In genomic region chr11:20201661-20202101, GRCm38 (mm10) we compare ENCODE assay signal across 8 mouse cellular contexts. TPM values are rescaled to one million over a fixed set of nuclear protein-coding genes. Genes with fewer than 3 reads are reported as not detected.
DNase-seq lines count a peak whose midpoint lies in the region; ATAC-seq and TF ChIP-seq lines count a peak whose summit lies in the region.

No protein-coding gene starts in this region.

- H3K36me3 ChIP-seq in intestine, embryonic 16.5 days (ENCODE audit: control insufficient read depth, insufficient read depth, low read length): no peaks in the 10 kb centered on the region
- H3K36me3 ChIP-seq in liver, embryonic 12.5 days: no peaks in the 10 kb centered on the region
- H3K36me3 ChIP-seq in midbrain, postnatal 0 days (ENCODE audit: insufficient read depth, low read length): no peaks in the 10 kb centered on the region

- H3K9ac ChIP-seq in intestine, embryonic 16.5 days (ENCODE audit: low read depth, low read length): peak overlapping the region; percentile 100
- peak overlapping the region; percentile 99 for H3K9ac ChIP-seq in liver, embryonic 12.5 days
- H3K9ac ChIP-seq in midbrain, postnatal 0 days (replicated peaks; ENCODE audit: low read length, poor library complexity, severe bottlenecking): peak overlapping the region; percentile 99

- H3K9me3 ChIP-seq in intestine, embryonic 16.5 days (ENCODE audit: control insufficient read depth, low read length): no peaks in the 10 kb centered on the region
- no peaks in the 10 kb centered on the region for H3K9me3 ChIP-seq in liver, embryonic 12.5 days (replicated peaks)
- no peaks in the 10 kb centered on the region for H3K9me3 ChIP-seq in midbrain, postnatal 0 days (ENCODE audit: low read length)

- peak overlapping the region; percentile 98 for H3K27ac ChIP-seq in intestine, embryonic 16.5 days (ENCODE audit: low read length)
- H3K27ac ChIP-seq in liver, embryonic 12.5 days: peak overlapping the region; percentile 93
- peak overlapping the region; percentile 99 for H3K27ac ChIP-seq in midbrain, postnatal 0 days (ENCODE audit: low read depth, low read length)

- TF ChIP-seq CTCF in midbrain, postnatal 0 days (IDR thresholded peaks at IDR 0.05): no peak

- DNase-seq in spleen, postnatal 10 days (ENCODE audit: low spot score in 2 of 2): peak; percentile 56 to 74
- no peak for DNase-seq in spleen, postnatal 4 days (ENCODE audit: low spot score in 2 of 2)
- DNase-seq in c-Kit-negative CD71-positive TER-119-positive erythroid progenitor cells, embryonic 14.5 days (ENCODE audit: low read depth, low spot score): peak; percentile 37
- peak; percentile 75 for DNase-seq in midbrain, postnatal 0 days (ENCODE audit: low spot score)
- DNase-seq in urinary bladder, postnatal 25 days (ENCODE audit: low spot score): peak; percentile 43

- under 1% methylated on average over 40 of the region's 40 CpGs for WGBS in intestine, embryonic 16.5 days
- WGBS in liver, embryonic 12.5 days (ENCODE audit: insufficient replicate concordance): under 1% methylated on average over 40 of the region's 40 CpGs
- WGBS in midbrain, postnatal 0 days: under 1% methylated on average over 40 of the region's 40 CpGs

- no peaks in the 10 kb centered on the region for H3K27me3 ChIP-seq in intestine, embryonic 16.5 days (replicated peaks; ENCODE audit: control insufficient read depth, insufficient read depth, low read length)
- H3K27me3 ChIP-seq in liver, embryonic 12.5 days (replicated peaks): no peaks in the 10 kb centered on the region
- no peaks in the 10 kb centered on the region for H3K27me3 ChIP-seq in midbrain, postnatal 0 days (ENCODE audit: insufficient read depth, low read length)

- peaks cover 30% of the 10 kb centered on the region for H3K4me1 ChIP-seq in intestine, embryonic 16.5 days (ENCODE audit: control insufficient read depth, insufficient read depth, low read length)
- H3K4me1 ChIP-seq in liver, embryonic 12.5 days: peaks cover 51% of the 10 kb centered on the region
- H3K4me1 ChIP-seq in midbrain, postnatal 0 days (ENCODE audit: insufficient read depth, low read length): no peaks in the 10 kb centered on the region; the same call in 1 of the 2 replicates

- peak overlapping the region; percentile 99 for H3K4me3 ChIP-seq in intestine, embryonic 16.5 days (ENCODE audit: low read length)
- H3K4me3 ChIP-seq in liver, embryonic 12.5 days: peak overlapping the region; percentile 96
- peak overlapping the region; percentile 99 for H3K4me3 ChIP-seq in midbrain, postnatal 0 days (ENCODE audit: low read depth, low read length)

- peak; percentile 34 for ATAC-seq in frontal cortex, adult (ENCODE audit: low TSS enrichment)
- peak; percentile 9 for ATAC-seq in intestine, embryonic 16.5 days
- peak; percentile 3 for ATAC-seq in liver, embryonic 12.5 days
- ATAC-seq in midbrain, postnatal 0 days (ENCODE audit: low FRiP score): peak; percentile 38

- peak overlapping the region; percentile 75 for H3K4me2 ChIP-seq in intestine, embryonic 16.5 days (ENCODE audit: low read depth, low read length)
- peak overlapping the region; percentile 80 for H3K4me2 ChIP-seq in liver, embryonic 12.5 days
- H3K4me2 ChIP-seq in midbrain, postnatal 0 days (ENCODE audit: low read depth, low read length, poor library complexity, severe bottlenecking): peak overlapping the region; percentile 84

RNA-seq across cellular contexts. Expression of gene Rab1a, which starts 0.4 kb away (rescaled TPM):
- 368 and 403 TPM in 2 replicates for polyA plus RNA-seq in intestine, embryonic 16.5 days (2015; fragmentation: Nextera tagmentation; extraction: Ambion mirVana)
- polyA plus RNA-seq in liver, embryonic 12.5 days (2016; fragmentation: Nextera tagmentation; extraction: Ambion mirVana): 130 and 132 TPM in 2 replicates
- total RNA-seq in midbrain, postnatal 0 days (2014; rRNA removed): 112 and 123 TPM in 2 replicates
- 285 and 300 TPM in 2 replicates for polyA plus RNA-seq in midbrain, postnatal 0 days (2015; fragmentation: Nextera tagmentation; extraction: Ambion mirVana)

RNA-seq across cellular contexts. Expression of gene Cep68, which starts 47.5 kb away (rescaled TPM):
- 20.4 and 20.8 TPM in 2 replicates for polyA plus RNA-seq in intestine, embryonic 16.5 days (2015; fragmentation: Nextera tagmentation; extraction: Ambion mirVana)
- polyA plus RNA-seq in liver, embryonic 12.5 days (2016; fragmentation: Nextera tagmentation; extraction: Ambion mirVana): 14.3 and 15.1 TPM in 2 replicates
- total RNA-seq in midbrain, postnatal 0 days (2014; rRNA removed): 40.7 and 45.5 TPM in 2 replicates
- polyA plus RNA-seq in midbrain, postnatal 0 days (2015; fragmentation: Nextera tagmentation; extraction: Ambion mirVana): 21.1 and 23.5 TPM in 2 replicates

Comparison
In these comparisons a context has a peak if more than half of its experiments do, and no peak if none do; other contexts are left out.
1. DNase-seq: peak in spleen, postnatal 10 days (2 of 2), c-Kit-negative CD71-positive TER-119-positive erythroid progenitor cells, embryonic 14.5 days (single experiment), midbrain, postnatal 0 days (single experiment) and urinary bladder, postnatal 25 days (single experiment); none in spleen, postnatal 4 days (0 of 2).
2. Peak in every context shown above with its lines, with median percentiles within 50 percentile points of each other: ATAC-seq, H3K27ac ChIP-seq, H3K4me2 ChIP-seq, H3K4me3 ChIP-seq and H3K9ac ChIP-seq.